Mouse (Mus musculus): ENCODE results near the gene Gm20605. TPM values are rescaled to one million over a fixed set of nuclear protein-coding genes. Genes with fewer than 3 reads are reported as not detected.

Gm20605 gene
- polyA plus RNA-seq (2015; fragmentation: Nextera tagmentation; extraction: Ambion mirVana) = 11.6 and 12.3 TPM in 2 replicates

DNA sequence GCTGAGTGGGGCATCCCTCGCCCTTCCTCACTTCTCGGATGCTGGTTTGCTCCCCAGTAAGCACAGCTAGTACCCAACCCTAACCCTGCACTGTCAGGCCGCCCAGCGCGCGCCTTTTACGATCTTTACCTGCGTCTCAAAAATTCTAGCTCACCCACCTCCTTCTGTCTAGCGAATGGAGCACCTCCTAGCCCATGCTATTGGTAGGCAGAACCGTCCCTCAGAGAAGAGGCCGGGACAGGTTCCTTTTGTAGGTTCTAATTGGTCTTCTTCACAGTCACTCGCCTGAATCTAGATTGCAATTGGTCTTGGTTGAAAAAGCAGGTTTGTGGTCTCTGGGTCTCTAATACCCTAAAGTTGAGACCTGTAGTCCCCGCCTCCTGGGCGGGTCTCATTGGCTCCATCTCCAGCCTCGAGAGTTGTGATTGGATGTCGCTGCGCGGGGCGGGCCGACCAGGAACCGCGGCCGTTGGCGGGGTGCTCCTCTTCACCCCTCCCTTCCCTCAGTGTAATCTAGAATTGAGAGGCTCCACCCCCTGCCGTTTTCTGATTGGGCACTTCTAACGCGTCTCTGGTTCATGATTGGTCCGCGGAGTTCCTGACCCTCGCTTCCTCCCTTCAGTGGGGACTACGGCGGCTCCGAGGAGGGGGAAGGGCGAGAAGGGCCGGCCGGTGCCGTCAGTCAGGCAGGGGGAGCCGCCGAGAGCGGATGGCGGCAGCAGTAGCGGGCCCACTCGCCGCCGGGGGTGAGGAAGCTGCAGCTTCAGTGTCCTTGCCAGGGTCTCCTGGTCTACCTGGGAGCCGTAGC, at the start of gene Gm20605, which contains the start of the genes Fbxo24 and Lrch4:
Gene Gm20605 (plus strand): TSS at position 678 of the 808 bp plus-strand sequence.
Gene Fbxo24 (minus strand): TSS at position 505 of the 808 bp plus-strand sequence.
Gene Lrch4 (plus strand): TSS at position 624 of the 808 bp plus-strand sequence.
- WGBS = under 1% methylated on average over 45 of the region's 46 CpGs

GRCm38 (mm10) chr5:137580246-137580645, 48.7 kb upstream of the Gm20605 start:
- TF ChIP-seq CTCF (IDR thresholded peaks at IDR 0.05) = no peak
- TF ChIP-seq EP300 (IDR thresholded peaks at IDR 0.05) = no peak
- Histone ChIP-seq H3K4me2 (replicated peaks; ENCODE audit: low read depth, low read length) (no peak overlapping the region), H3K4me1 (ENCODE audit: insufficient read depth, low read depth, low read length) (peaks cover 7% of the 10 kb centered on the region; the same call in 1 of the 2 replicates)

More for the DNA sequence above, at the start of gene Gm20605, which contains the start of the genes Fbxo24 and Lrch4:
- H3K36me3 ChIP-seq (ENCODE audit: insufficient read depth, low read length) = no peaks in the 10 kb centered on the region; the same call in 1 of the 2 replicates
- H3K9ac ChIP-seq (replicated peaks; ENCODE audit: low read depth) = peak within 1 kb of the TSS; percentile 73
- peak within 1 kb of the TSS; percentile 89 for H3K4me3 ChIP-seq (ENCODE audit: low read depth, low read length)
- H3K9me3 ChIP-seq (ENCODE audit: low read length) = no peaks in the 10 kb centered on the region
- TF ChIP-seq EP300 (IDR thresholded peaks at IDR 0.05) (peak; percentile 75), CTCF (IDR thresholded peaks at IDR 0.05) (peak; percentile 36)
- H3K27ac ChIP-seq (ENCODE audit: low read length) = peak within 1 kb of the TSS; percentile 98
- H3K4me1 ChIP-seq (ENCODE audit: insufficient read depth, low read depth, low read length) = peaks cover 35% of the 10 kb centered on the region
- DNase-seq (ENCODE audit: low spot score) = peak; percentile 100
- peak; percentile 92 for ATAC-seq
- H3K4me2 ChIP-seq (replicated peaks; ENCODE audit: low read depth, low read length) = peak within 1 kb of the TSS; percentile 70
- H3K27me3 ChIP-seq (replicated peaks; ENCODE audit: insufficient read depth, low read length) = no peaks in the 10 kb centered on the region

DNA sequence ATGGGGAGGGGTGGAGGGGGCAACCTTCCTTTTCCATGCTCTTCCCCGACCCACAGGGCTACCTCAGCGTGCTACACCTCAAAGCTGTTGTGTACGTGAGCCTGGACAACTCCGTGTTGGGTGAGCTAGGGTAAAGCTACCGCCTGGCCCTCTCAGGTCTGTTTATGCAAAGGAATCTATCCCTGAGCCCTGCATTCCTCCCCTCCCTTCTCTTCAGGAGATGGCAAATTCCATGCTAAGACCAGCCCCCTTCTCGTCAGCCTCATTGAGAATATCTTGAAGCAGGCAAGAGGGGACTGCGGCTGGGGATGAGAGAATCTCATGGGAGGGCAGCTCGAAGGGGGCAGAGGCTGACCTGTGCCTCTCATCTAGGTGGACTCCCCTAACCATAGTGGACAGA, 46.3 kb upstream of the Gm20605 start:
- Histone ChIP-seq H3K4me2 (replicated peaks; ENCODE audit: low read depth, low read length) (no peak overlapping the region), H3K9ac (replicated peaks; ENCODE audit: low read depth) (no peak overlapping the region), H3K27ac (ENCODE audit: low read length) (no peak overlapping the region), H3K4me1 (ENCODE audit: insufficient read depth, low read depth, low read length) (peaks cover 7% of the 10 kb centered on the region; the same call in 1 of the 2 replicates), H3K36me3 (ENCODE audit: insufficient read depth, low read length) (no peaks in the 10 kb centered on the region), H3K27me3 (replicated peaks; ENCODE audit: insufficient read depth, low read length) (no peaks in the 10 kb centered on the region), H3K9me3 (ENCODE audit: low read length) (no peaks in the 10 kb centered on the region), H3K4me3 (ENCODE audit: low read depth, low read length) (no peak overlapping the region)
- 28% methylated on average over 8 of the region's 8 CpGs for WGBS
- TF ChIP-seq EP300 (IDR thresholded peaks at IDR 0.05) = no peak
- DNase-seq (ENCODE audit: low spot score) = peak; percentile 68
- ATAC-seq = peak; percentile 67

More at GRCm38 (mm10) chr5:137580246-137580645, 48.7 kb upstream of the Gm20605 start:
- ATAC-seq (no peak), DNase-seq (ENCODE audit: low spot score) (no peak)
- Histone ChIP-seq H3K9ac (replicated peaks; ENCODE audit: low read depth) (no peak overlapping the region), H3K9me3 (ENCODE audit: low read length) (no peaks in the 10 kb centered on the region), H3K36me3 (ENCODE audit: insufficient read depth, low read length) (no peaks in the 10 kb centered on the region), H3K4me3 (ENCODE audit: low read depth, low read length) (no peak overlapping the region), H3K27ac (ENCODE audit: low read length) (no peak overlapping the region), H3K27me3 (replicated peaks; ENCODE audit: insufficient read depth, low read length) (no peaks in the 10 kb centered on the region)
- 74% methylated on average over 6 of the region's 6 CpGs for WGBS

DNA sequence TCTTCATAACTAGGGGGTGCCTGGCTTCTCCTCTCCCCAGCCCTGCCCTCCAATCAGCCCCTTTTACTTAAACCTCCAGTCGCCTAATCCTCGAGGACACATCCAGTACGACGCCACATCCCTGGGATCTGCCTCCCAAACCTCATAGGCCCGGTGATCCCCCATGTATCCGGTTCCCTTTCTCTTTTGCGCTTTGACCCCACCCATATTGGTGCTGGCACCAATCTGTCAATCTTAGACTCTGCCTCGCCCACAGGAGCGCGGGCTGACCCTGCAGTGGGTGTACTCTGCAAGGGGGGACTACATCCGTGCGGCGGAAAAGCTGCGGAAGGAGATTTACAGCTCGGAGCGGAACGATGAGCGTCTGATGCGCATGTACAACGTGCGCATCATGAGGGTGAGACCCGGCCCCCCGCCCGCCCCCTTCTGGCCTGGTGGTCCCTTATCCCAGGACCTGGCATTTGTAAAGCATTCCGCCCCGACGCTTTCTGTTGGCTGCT, 45.3 kb upstream of the Gm20605 start:
- peak; percentile 18 for DNase-seq (ENCODE audit: low spot score)
- WGBS = 18% methylated on average over 27 of the region's 27 CpGs
- H3K4me1 ChIP-seq (ENCODE audit: insufficient read depth, low read depth, low read length) = peaks cover 7% of the 10 kb centered on the region; the same call in 1 of the 2 replicates

GRCm38 (mm10) chr5:137584976-137585375, 44.0 kb upstream of the Gm20605 start:
- no peaks in the 10 kb centered on the region for H3K27me3 ChIP-seq (replicated peaks; ENCODE audit: insufficient read depth, low read length)
- H3K4me3 ChIP-seq (ENCODE audit: low read depth, low read length) = no peak overlapping the region
- peak; percentile 63 for ATAC-seq
- H3K4me2 ChIP-seq (replicated peaks; ENCODE audit: low read depth, low read length) = no peak overlapping the region
- DNase-seq (ENCODE audit: low spot score) = peak; percentile 81
- TF ChIP-seq EP300 (IDR thresholded peaks at IDR 0.05) (no peak), CTCF (IDR thresholded peaks at IDR 0.05) (peak; percentile 76)
- no peak overlapping the region for H3K27ac ChIP-seq (ENCODE audit: low read length)
- no peaks in the 10 kb centered on the region for H3K36me3 ChIP-seq (ENCODE audit: insufficient read depth, low read length)
- H3K9ac ChIP-seq (replicated peaks; ENCODE audit: low read depth) = no peak overlapping the region
- 24% methylated on average over 8 of the region's 8 CpGs for WGBS
- H3K9me3 ChIP-seq (ENCODE audit: low read length) = no peaks in the 10 kb centered on the region
- H3K4me1 ChIP-seq (ENCODE audit: insufficient read depth, low read depth, low read length) = peaks cover 7% of the 10 kb centered on the region; the same call in 1 of the 2 replicates

More for the DNA sequence above, 45.3 kb upstream of the Gm20605 start:
- Histone ChIP-seq H3K4me2 (replicated peaks; ENCODE audit: low read depth, low read length) (peak overlapping the region; percentile 44), H3K36me3 (ENCODE audit: insufficient read depth, low read length) (no peaks in the 10 kb centered on the region), H3K27me3 (replicated peaks; ENCODE audit: insufficient read depth, low read length) (no peaks in the 10 kb centered on the region), H3K9me3 (ENCODE audit: low read length) (no peaks in the 10 kb centered on the region), H3K9ac (replicated peaks; ENCODE audit: low read depth) (no peak overlapping the region), H3K4me3 (ENCODE audit: low read depth, low read length) (peak overlapping the region; percentile 16), H3K27ac (ENCODE audit: low read length) (no peak overlapping the region)
- TF ChIP-seq CTCF (IDR thresholded peaks at IDR 0.05) (peak; percentile 25; the same call in 1 of the 2 replicates), EP300 (IDR thresholded peaks at IDR 0.05) (no peak)
- ATAC-seq = peak; percentile 36

GRCm38 (mm10) chr5:137590507-137590906, 38.5 kb upstream of the Gm20605 start:
- 75% methylated on average over 5 of the region's 5 CpGs for WGBS
- no peaks in the 10 kb centered on the region for H3K27me3 ChIP-seq (replicated peaks; ENCODE audit: insufficient read depth, low read length)
- no peaks in the 10 kb centered on the region for H3K9me3 ChIP-seq (ENCODE audit: low read length)
- H3K4me2 ChIP-seq (replicated peaks; ENCODE audit: low read depth, low read length) = no peak overlapping the region
- TF ChIP-seq CTCF (IDR thresholded peaks at IDR 0.05) (no peak), EP300 (IDR thresholded peaks at IDR 0.05) (no peak)
- H3K27ac ChIP-seq (ENCODE audit: low read length) = no peak overlapping the region
- no peak overlapping the region for H3K4me3 ChIP-seq (ENCODE audit: low read depth, low read length)
- no peaks in the 10 kb centered on the region for H3K36me3 ChIP-seq (ENCODE audit: insufficient read depth, low read length)
- no peaks in the 10 kb centered on the region for H3K4me1 ChIP-seq (ENCODE audit: insufficient read depth, low read depth, low read length)
- ATAC-seq (no peak), DNase-seq (ENCODE audit: low spot score) (no peak)
- no peak overlapping the region for H3K9ac ChIP-seq (replicated peaks; ENCODE audit: low read depth)
